Mouse (Mus musculus) mesoderm, embryonic 11.5 days (tissue): ENCODE data around the gene Zdhhc1.

Experiments used
- DNase-seq: peaks from one replicate; pipeline ENCODE4 v3.0.0-alpha.2; 2012; ENCODE audit warnings: low read depth, low spot score

Zdhhc1 gene

DNA sequence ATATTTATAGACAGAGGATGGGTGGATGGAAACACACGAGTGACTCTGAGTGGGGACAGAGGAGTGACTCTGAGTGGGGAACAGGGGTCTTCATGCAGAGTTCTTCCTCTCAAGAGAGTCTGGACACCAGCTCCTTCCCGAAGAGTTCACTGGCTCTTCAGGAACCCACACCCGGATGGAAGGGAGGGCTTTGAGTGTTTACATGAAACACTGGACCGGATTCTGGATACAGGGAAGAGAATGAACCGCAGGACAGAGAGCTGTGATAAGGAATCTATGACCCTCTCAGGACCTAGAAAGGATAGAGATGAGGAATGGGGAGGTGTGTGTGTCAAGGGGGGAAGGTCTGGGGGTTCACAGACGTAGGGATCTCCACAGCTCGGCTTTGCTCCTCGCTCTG is 20.6 kb upstream of the Zdhhc1 start:
- no peak for DNase-seq

DNA sequence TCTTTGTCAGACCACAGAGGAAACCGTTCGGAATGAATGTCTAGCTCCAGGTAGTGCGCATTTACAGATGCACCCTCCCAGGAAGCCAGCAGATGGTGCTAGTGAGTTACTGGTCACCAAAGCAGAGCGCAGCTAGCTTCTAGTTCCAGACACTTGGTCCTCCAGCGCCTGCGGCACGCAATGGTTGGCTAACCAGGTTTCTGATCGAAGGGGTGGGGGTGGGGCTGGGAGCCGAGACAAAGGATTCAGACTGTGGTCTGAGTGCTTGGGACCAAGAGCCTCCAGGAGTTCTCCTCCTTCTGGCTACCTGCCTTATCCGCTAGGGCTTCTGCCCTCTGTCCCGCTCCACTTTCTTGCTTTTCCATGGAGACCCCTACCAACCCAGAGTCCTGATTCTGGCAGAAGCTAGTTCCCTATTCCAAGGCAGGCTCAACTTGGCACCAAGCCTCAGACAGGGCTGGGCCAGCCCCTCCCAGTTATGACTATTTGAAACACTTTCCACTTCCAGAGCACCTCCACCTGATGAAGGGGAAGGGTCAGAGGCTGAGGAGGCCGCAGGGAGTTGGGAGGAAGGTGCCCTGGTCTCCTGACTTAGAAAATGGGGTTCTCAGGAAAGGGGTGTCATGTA is 19.4 kb upstream of the Zdhhc1 start:
- DNase-seq = peak; percentile 94

DNA sequence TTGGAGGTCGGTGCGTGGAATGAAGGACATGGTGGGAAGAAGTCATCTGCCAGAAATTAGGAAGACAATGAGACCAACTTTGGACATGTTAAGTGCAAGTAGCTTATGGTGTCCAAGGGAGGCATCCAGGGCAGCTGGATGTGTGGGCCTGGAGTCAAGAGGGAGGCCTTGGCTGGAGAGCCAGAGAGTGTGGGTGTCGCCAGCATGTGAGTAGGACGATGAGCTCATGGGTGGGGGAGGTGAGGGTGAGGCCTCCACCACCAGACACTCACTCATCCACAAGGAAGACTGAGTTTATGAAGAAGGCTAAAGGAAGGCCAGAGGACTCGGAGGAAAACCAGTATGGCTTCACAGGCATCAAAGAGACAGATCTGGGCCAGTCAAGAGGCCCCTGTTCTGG is 18.0 kb upstream of the Zdhhc1 start:
- no peak for DNase-seq

DNA sequence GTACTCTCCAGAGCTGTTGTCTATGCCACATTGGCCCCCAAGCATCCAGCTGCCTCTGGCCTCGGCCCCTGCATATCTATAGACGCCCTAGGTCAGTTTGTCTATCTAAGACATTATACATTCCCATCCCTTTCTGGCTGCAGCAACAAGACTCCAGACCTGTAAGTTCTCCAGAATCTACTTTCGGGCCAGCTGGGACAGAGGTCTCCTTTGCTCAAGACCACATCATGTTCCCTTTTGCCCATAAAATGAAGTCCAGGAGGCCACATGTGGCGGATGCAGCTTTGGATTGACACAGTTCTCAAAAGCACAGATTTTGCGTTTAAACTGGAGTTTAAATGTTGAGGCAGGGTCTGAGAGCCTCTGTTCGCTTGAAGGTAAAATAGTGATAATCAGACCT is 17.5 kb upstream of the Zdhhc1 start:
- no peak for DNase-seq

DNA sequence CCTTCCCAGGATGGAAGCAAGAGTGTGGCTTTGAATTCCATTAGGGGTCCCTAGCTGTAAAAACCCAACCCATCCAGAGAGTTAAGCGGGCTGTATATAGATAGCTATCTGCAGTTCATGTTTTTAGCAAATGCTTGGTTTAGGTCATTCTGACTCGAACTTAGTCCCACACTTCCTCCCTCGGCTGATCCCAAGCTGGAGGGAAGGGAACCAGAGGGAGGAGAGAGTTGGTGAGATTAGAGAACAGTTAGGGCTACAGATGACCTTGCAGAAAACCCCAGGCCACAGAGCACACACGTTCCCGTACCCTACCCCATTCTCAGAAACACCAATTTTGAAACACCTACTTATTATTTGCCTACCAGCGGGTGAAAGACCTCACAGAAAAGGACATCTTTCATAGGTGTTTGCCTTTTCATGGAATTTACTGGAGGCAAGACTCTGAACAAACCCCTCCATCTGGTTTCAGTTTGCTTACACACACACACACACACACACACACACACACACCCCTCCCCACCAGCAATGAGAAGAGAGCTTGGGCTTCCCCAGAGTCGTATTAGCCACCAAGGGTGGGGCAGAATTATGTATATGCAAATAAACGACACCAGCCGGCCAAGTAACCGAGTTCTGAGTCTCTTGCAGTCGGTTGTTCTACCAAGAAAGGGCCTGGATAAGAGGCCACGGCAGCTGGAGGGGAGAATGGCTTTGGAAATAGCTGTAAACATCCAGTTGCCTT is 13.5 kb upstream of the Zdhhc1 start:
- DNase-seq = no peak

DNA sequence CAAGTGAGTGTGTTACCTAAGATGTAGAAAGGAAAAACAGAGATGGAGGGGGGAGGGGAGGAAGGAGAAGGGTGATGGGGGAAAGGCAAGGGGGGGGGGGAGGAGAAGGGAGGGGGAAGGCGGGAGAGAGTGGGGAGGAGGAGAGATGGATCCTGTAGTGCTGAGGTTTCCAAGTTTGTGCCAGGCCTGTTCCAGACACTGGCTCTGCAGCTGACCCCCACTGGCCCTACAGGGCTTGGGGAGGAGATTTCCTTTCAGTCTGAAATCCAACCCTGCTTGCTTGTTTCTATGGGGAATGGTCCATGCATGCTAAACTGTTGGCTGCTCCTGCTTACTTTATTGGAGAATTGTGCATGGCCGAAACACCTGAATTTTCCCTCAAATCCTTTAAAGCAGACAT is 12.1 kb upstream of the Zdhhc1 start:
- no peak for DNase-seq

DNA sequence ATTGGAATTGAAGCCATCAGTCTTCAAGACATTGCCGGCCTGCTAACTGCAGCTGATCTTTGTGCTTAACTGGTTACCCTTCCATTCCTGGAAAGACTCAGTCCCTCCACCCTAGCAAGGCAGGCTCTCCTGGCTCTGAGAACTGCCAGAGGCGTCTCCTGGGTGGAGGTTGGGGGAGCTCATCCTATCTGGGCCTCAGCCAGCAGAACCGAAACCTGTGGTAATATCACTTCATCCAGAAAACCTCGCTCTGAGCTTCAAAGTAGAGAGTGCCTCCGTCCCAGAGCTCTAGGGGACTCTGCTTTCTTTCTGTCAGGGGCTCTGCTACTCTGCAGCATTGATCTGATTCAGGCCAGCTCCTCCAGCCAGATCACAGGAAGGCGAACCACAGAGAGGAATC is 10.3 kb upstream of the Zdhhc1 start:
- DNase-seq = no peak

DNA sequence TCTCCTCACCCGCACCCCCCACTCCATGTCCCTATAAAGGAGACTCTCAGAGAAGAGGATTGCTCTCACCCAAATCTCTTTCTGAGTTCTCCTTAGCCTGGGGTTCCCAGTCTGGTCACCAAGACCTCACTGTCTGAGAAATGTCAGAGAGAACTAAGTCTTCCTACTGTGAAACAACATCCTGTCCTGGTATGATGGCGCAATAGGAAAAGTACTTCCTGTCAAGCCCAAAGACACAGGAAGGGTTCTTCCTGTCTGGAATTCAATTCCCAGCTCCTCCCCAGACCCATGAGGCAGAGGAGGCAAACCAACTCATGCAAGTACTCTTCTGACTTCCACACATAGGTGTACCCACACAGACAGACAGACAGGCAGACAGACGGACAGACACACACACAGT is 7.9 kb upstream of the Zdhhc1 start:
- no peak for DNase-seq

DNA sequence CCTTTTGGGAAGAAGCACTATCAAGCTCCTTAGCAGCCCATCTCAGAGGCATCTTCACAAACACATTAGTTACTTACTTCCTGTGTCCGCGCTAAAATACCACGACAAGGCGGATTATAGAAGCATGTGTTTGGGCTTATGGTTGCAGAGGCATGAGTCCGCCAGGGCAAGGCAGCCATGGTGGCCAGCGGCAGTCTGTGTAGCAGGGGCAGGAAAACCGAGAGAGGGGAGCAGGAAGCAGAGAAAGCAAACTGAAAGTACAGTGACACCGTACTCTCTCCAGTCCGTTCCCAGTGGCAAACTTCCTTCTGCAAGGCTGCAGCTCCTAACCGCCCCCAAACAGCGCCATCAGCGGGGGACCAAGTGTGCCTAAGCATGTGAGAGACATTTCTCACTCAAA is 3.1 kb upstream of the Zdhhc1 start:
- no peak for DNase-seq

DNA sequence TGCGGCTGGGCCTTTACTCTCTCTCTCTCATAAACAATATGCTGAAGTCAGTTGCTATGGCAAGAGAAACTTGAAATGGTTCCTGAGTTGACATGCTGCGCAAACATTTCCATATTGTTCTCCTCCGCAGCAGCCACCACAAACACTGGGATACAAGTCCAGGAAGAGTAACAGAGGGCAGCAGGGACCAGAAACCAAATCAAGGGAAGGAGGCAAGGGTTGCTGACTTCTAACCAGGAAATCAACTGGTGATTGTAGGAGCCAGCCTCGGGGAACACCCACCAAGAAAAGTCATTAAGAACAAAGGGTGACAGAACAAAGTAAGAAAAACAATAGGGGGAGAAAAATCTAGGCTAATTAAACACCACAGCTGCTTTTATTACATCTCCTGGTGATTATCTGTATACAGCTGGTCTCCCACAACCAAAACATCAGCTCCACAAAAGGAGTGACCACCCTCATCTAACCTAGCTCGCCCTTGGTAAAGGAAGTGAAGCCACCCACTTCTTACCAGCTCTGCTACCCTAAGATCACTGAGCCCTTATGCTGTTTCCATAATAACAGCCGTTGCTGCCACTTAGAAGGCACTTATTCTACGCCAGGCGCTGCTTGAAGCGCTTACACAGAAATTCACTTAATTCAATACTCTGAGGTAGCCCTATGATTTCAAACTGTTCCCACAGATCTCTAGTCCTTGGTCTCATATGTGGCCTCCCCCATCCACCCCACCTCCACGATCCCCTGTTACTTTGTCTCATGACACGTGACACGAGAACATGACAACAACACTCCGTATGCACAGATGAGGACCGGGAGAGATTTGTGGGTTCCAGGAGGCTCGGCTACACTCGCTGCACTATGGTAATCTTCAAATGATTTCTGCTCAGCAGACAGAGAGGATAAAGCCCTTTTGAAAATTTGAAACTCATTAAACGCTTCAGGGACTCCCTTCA is 1.1 kb downstream of the Zdhhc1 start:
- no peak for DNase-seq

DNA sequence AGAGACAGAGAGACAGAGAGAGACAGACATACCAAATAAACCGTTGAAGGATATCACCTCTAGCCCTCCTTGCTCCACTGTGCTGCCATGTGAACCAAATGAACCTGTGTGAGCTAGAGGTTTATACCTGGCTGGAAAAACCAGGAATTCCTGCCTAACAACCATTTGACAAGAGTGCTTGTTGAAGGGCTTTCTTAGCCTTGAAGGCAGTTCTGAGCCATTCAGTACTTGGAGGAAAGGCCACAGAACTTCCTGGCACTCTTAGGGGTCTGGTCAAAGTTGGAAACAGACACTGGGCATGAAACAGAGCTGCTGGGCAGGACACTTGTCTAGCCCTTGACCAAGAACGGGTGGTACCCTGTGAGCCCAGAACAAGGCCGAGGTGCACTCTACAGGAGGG is 2.1 kb downstream of the Zdhhc1 start:
- no peak for DNase-seq

DNA sequence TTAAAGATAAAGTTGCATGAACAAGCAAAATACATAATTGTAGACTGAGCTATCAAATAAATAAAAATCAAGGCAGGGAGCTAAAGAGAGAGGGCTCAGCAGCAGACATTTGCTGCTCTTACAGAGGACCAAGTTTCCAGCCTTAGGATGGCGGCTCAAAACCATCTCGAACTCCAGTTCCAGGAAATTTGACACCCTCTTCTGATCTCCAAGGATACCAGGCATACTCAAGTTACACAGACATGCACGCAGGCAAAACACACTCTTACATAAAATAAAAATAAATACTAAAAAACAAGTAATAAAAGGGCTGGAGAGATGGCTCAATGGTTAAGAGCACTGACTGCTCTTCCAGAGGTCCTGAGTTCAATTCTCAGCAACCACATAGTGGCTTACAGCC is 3.2 kb downstream of the Zdhhc1 start:
- no peak for DNase-seq

DNA sequence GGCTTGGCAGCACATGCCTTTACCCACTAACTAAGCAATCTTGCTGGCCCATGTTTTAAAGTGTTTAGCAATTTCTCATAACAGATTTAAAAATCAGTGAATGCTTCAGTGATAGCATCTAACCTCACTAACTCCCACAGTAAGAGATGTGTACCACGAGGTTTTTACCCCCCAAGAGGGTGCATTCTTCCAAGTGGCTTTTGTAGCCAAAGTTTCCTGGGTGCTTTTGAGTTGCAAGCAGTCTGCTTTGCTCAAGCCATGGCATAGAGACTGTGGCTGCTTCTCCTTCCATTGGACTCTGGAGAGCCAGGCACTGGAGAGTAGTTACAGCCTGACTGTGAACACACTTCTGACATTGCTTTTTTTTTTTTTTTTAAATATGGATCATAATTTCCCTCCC is 7.4 kb downstream of the Zdhhc1 start:
- DNase-seq = no peak

DNA sequence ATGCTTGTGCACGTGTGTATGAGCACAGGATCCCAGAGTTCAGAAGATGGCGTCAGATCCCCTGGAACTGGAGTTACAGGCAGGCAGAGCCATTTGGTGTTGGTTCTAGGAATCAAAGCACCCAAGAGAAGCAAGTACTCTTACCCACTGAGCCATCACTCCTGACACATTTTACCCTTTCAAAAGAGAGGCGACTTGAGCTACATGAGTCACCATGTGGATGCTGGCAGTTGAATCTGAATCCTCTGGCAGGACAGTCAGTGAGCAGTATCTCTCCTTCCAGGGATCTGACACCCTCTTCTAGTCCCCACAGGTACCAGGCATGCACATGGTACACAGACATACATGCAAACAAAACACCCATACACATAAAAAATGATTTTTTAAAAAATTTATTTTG is 8.6 kb downstream of the Zdhhc1 start:
- no peak for DNase-seq

DNA sequence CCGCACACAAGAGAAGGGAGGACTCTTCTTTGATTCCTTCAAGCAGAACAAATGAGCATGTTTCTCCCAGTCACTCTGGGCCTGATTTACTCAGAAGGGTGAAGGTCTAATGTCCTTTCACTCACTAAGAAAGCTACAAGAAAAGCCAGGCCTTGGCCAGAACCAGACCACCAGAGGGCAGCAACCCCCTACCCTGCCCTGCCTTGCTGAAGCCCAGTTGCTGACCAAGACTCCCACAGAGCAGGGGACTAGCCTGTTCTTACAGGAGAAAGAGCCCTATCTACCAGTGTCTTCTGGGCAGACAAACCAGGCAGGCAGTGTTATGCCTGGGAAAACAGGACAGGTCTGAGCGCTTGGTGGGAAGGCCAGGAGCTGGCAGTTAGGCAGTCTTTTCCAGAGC is 12.3 kb downstream of the Zdhhc1 start:
- DNase-seq = peak; percentile 77

DNA sequence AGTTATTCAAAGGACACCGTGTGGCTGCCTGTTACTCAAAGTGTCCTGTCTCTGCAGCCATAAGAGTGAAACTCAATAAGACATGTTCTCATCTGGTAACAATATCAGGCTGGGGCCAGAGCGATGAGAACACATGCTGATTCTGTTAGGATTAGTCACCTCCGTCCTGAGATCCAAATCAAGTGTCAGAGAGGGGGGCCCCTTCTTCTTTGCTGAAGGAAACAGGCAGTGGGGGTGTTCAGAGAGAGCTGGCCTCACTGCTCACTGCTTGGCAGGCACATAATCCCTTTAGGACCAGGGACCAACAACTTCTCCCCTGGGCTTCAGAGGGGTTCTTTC is 12.7 kb downstream of the Zdhhc1 start:
- no peak for DNase-seq

DNA sequence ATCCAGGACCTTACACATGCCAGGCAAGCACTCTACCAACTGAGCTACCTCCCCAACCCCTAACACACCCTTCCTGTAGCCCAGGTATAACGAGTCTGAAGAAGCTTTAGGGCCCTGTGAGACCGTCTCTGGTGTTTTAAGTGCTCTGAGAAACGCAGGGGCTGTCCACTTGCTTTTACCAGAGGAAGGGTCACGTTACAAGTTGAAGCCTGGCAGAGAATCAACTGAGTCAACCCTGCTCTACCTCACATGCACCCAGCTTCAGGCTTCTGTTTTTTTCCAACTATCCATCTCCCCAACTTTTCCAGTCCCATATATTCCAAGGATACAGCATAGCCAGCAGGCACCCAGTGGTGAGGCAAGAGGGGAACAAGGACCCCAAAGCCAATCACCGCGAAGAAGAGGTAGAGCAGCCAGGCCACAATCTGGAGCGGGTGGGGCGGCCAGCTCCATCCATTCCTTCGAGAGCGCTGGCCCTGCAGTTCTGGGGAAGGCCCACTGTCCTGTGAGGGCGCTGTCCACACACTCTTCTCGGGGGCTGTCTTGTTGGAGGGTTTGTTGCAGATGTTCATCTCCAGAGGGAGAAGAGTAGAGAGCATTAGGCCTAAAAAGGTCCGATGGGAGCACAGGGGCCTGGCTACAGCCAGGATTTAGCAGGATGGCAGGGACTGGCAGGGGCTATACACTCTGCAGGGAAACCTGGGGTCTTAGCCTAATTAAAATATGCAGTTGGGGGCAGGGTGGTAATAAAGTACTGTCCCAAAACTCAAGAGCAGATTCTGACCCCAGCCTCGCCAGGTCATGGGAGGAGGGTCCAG is 13.3 kb downstream of the Zdhhc1 start:
- peak; percentile 67 for DNase-seq

DNA sequence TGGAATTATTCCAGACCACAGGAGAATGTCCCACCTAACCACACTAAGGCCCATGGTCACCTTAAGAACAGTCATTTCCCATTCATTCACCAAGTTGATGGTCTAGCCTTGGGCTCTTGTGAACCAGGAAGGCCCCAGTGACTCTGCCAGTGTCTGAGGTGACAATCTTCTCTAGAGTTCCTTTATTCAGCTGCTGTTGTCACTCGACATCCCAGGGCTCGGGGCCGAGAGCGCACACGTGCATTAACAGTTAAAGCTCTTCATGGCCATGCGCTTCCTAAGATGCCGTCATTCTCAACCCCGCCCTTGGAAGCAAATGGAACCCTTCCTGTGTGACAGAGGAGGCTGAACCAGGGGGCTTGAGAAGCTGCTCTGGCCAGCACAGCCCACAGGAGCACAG is 14.6 kb downstream of the Zdhhc1 start:
- no peak for DNase-seq

DNA sequence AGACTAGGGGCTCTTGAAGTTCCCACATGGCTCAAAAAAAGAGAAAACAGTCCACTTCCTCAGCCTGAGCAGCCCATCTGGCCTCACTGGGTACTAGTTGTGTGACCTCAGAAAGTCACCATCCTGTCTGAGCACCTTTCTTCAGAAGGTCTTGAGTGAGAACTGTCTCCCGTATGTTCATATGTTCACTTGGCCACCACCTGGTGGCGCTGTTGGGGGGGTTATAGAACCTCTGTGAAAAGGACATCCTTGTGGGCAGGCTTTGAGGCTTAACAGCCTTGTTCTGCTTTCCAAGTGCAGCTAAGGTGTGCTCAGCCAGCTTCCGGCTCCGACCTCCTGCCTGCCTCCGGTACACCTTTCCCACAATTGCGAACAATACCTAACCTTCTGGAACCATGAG is 15.2 kb downstream of the Zdhhc1 start:
- DNase-seq = peak; percentile 73

DNA sequence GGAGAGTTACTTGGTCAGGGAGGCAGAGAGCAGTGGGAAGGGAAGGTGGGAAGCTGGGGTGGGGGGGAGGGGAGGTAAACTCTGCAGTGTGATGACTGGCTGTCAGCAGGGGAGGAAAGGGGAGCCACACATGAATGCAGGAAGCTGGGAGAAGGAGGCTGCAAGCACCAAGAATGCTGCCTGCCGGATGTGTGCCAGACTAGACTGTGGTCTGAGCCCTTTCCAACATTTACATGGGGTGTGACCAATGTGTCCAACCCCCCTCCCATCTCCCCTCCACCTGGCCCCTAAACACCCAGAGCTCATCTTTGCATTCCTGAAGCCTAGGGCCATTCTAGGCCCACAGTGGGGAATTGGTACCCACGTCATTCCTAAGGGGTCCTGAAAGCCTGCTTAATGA is 15.7 kb downstream of the Zdhhc1 start:
- DNase-seq = no peak

DNA sequence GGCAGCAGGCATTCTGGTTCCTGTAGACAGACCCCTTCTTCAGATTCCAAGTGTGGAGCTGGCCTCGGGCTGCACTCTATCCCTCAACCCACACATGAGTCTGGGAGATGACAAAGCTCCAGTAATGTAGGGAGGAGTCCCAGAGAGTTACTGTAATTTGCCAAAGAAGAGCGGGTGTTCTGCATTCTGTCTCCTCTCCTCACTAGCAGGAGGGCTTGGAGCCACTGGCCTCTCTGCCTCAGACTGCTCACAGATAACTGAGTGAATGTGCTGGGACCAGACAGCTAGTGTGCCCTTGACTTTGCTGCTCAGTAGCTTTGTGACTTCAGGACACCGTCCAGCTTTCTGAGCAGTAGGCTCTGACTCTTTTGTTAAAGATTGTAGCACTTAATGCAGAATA is 18.9 kb downstream of the Zdhhc1 start:
- DNase-seq = no peak
